Mouse (Mus musculus) kidney, adult 2 months (tissue): ENCODE measurements around the gene Galnt6. TPM values are rescaled to one million over a fixed set of nuclear protein-coding genes. Genes with fewer than 3 reads are reported as not detected.

ENCODE experiments used
- DNase-seq: peaks from one replicate; pipeline ENCODE4 v3.0.0; 2021
- H3K27ac ChIP-seq: fragments of 200-500 bp; 2 replicates; pipeline ENCODE4 v1.5.1; 2012; ENCODE audit warnings: low read depth, low read length, control low read depth, inconsistent platforms; ENCODE audit not compliant: insufficient read depth
- H3K27me3 ChIP-seq: fragments of 200-500 bp; replicated peaks from 2 replicates; pipeline ENCODE4 v1.6.1; 2012; ENCODE audit warnings: mild to moderate bottlenecking, moderate library complexity, low read length, inconsistent platforms; ENCODE audit not compliant: control insufficient read depth, insufficient read depth
- H3K36me3 ChIP-seq: fragments of 200-500 bp; 2 replicates; pipeline ENCODE4 v1.6.1; 2012; ENCODE audit warnings: mild to moderate bottlenecking, moderate library complexity, low read length, inconsistent platforms; ENCODE audit not compliant: control insufficient read depth, insufficient read depth
- H3K4me1 ChIP-seq: fragments of 200-500 bp; 2 replicates; pipeline ENCODE4 v1.6.1; 2011; ENCODE audit warnings: low read length; ENCODE audit not compliant: control insufficient read depth, insufficient read depth
- H3K4me3 ChIP-seq: fragments of 200-500 bp; 2 replicates; pipeline ENCODE4 v1.5.1; 2011; ENCODE audit warnings: mild to moderate bottlenecking, low read depth, low read length, control low read depth; ENCODE audit not compliant: insufficient read depth
- CTCF ChIP-seq: fragments of 200-500 bp; conservative IDR thresholded peaks from 2 replicates; pipeline ENCODE4 v1.5.1; 2011; ENCODE audit warnings: low read depth, mild to moderate bottlenecking, control low read depth, low read length, moderate library complexity, mixed read lengths; ENCODE audit not compliant: insufficient read depth, insufficient read length
- POLR2A ChIP-seq: fragments of 200-500 bp; IDR thresholded peaks from one replicate; pipeline ENCODE4 v1.6.1; 2011; ENCODE audit warnings: low read depth, low read length, control low read depth
- WGBS: fragments of 180-500 bp; shearing (Covaris S2); methylation state at CpG from one replicate; pipeline ENCODE4 v1.1.7; 2018; 5-methylcytosine and 5-hydroxymethylcytosine counted together
- polyA plus RNA-seq: library from polyadenylated mRNA; depleted of rRNA; stranded (reverse); fragments of >200 nt; gene quantifications from 2 replicates; pipeline ENCODE4 v1.2.3, GENCODE M21; 2012

Gene Galnt6
- polyA plus RNA-seq, 1 experiment = 1.2 TPM

DNA sequence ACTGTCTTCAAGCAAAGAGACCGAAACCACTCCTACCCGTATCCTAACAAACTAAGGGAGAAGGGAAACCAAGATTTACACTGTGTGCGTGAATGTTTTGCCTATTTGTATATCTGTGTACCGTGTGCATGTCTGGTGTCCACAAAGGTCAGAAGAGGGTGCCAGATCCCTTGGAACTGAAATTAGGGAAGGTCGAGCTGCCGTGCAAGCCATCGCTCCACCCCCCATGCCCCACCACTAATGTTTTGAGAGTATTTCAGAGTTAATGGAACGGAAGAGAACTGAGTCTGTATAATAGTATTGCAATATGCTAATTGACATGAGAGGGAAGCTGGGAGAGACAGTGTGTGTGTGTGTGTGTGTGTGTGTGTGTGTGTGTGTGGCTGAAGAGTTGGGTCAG, 51.5 kb downstream of the Galnt6 start:
- Histone ChIP-seq H3K27ac (peak overlapping the region; percentile 88), H3K4me1 (peaks cover 25% of the 10 kb centered on the region; the same call in 1 of the 2 replicates), H3K27me3 (no peaks in the 10 kb centered on the region), H3K4me3 (no peak overlapping the region), H3K36me3 (no peaks in the 10 kb centered on the region)
- TF ChIP-seq POLR2A (no peak), CTCF (no peak)
- no peak for DNase-seq
- 65% methylated on average over 8 of the region's 8 CpGs for WGBS

DNA sequence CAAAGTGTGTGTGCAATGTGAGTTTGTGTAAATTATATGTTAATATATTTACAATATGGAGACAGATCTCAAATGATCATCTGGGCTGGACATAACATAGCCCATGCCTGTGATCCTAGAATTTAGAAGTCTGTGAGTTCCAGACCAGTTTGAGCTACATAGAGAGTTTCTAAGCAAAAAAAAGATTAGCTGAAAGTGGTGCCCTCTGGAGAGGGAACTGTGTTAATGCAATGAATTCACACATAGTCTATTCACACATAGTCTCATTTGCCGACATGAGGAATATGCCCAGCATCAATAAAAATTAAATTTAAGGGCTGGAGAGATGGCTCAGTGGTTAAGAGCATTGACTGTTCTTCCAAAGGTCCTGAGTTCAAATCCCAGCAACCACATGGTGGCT, 52.7 kb downstream of the Galnt6 start:
- Histone ChIP-seq H3K36me3 (no peaks in the 10 kb centered on the region), H3K27ac (no peak overlapping the region), H3K4me1 (peaks cover 21% of the 10 kb centered on the region; the same call in 1 of the 2 replicates), H3K27me3 (no peaks in the 10 kb centered on the region), H3K4me3 (no peak overlapping the region)
- no peak for TF ChIP-seq POLR2A
- no peak for TF ChIP-seq CTCF
- DNase-seq = no peak
- WGBS = 75% methylated on average over 1 of the region's 1 CpGs

DNA sequence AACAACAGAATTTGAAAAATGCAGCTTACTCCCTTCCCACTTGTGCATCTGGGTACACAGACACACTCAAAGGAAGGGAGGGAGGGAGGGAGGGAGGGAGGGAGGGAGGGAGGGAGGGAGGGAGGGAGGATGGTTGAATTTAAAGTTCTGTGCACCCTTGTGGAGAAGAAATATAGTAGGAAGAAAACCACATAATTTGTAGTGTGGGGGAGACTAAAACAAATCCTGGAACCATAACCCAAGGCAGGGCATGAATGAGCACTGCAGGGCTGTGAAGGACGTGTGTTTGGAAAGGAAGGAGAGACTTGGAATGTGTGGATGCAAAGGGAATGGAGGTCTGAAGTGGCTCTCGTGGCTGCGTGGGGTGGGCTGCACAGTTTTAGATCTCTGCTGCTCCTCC, 53.7 kb downstream of the Galnt6 start:
- DNase-seq = no peak
- no peak overlapping the region for H3K4me3 ChIP-seq
- H3K36me3 ChIP-seq = no peaks in the 10 kb centered on the region
- no peak for TF ChIP-seq POLR2A
- no peak for TF ChIP-seq CTCF
- 50% methylated on average over 3 of the region's 3 CpGs for WGBS
- H3K27ac ChIP-seq = no peak overlapping the region
- peaks cover 21% of the 10 kb centered on the region; the same call in 1 of the 2 replicates for H3K4me1 ChIP-seq
- no peaks in the 10 kb centered on the region for H3K27me3 ChIP-seq

DNA sequence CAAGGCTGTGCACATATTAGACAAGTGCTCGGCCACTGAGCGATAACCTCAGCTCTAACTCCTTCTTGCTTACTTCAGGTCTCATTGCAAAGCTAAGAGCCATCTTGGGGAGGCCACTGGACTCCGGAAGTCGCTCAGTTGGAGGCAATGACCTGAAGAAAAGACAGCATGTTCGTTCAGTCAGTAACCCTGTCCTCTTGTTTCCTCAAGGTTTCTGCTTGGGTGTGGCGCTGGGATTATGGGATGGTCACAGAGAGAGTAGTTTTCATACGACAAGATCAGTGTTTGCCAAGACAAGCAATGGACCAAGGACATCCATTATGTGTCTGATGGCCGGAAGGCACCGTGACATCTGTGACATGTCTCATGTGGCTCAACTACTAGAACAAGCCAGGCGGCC, 54.6 kb downstream of the Galnt6 start:
- TF ChIP-seq POLR2A (no peak), CTCF (no peak)
- Histone ChIP-seq H3K4me3 (no peak overlapping the region), H3K4me1 (peaks cover 12% of the 10 kb centered on the region; the same call in 1 of the 2 replicates), H3K36me3 (no peaks in the 10 kb centered on the region), H3K27me3 (no peaks in the 10 kb centered on the region), H3K27ac (no peak overlapping the region)
- 69% methylated on average over 10 of the region's 10 CpGs for WGBS
- no peak for DNase-seq

DNA sequence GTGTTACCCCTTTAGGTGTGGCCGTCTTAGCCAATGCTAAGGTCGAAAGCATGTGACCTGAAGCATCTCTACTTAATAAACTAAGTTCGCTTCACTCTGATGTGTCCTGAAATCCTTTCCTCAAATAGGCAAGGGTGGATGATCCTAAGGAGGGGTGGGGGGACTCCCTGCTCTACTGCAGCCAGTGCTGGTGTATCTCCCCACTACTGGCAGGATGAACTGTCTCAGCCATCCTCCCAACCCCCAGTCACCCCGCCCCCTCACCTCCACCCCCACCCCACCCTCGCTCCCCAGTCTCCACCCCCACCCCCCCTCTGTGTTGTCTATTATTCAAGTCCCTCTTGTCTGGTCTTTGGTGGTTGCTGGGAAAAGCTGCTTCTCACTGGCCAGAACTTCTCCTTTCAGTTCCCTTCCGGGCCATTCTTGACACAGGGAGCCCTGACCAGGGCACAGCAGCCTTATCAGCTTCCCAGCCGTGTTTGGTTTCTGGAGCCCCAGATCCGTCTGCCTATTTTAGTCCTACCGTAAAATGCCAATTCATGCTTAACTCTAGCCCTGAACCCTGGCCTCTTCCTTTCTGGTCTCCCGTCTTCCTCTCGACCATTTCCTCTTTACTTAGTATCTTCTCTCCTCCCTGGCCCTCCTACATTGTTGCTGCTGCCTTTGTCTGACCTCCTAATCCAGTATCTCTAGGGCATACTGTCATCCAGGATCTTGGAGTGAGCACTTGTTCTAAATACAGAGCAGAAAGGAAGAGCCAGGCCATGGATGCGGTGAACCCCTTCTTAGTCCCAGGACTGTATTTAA, 55.4 kb downstream of the Galnt6 start:
- no peak for TF ChIP-seq CTCF
- H3K36me3 ChIP-seq = no peaks in the 10 kb centered on the region
- no peak for DNase-seq
- H3K27ac ChIP-seq = no peak overlapping the region
- no peak overlapping the region for H3K4me3 ChIP-seq
- 58% methylated on average over 12 of the region's 12 CpGs for WGBS
- no peaks in the 10 kb centered on the region for H3K27me3 ChIP-seq
- peaks cover 8% of the 10 kb centered on the region; the same call in 1 of the 2 replicates for H3K4me1 ChIP-seq

DNA sequence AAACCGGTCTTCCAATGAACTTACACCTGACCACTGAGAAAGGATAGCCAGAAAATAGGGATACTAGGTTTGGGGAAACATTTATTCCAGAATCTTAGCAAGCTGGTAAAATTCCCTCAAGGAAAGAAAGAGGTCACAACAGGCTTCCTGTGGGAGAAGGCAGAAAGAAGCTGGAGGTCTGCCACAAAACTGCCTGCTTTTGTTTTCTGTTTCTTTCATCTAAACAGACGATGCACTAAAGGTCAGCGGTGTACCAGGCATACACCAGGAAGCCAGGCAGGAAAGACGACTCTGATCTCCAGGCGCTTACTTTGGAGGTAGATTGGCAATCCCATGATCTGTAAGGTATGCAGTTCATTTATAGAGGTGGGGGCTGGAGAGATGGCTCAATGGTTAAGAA, 58.3 kb downstream of the Galnt6 start:
- Histone ChIP-seq H3K36me3 (no peaks in the 10 kb centered on the region), H3K4me1 (no peaks in the 10 kb centered on the region; the same call in 1 of the 2 replicates), H3K4me3 (no peak overlapping the region), H3K27ac (no peak overlapping the region), H3K27me3 (no peaks in the 10 kb centered on the region)
- TF ChIP-seq CTCF (no peak), POLR2A (no peak)
- 65% methylated on average over 5 of the region's 5 CpGs for WGBS
- peak; percentile 35 for DNase-seq

DNA sequence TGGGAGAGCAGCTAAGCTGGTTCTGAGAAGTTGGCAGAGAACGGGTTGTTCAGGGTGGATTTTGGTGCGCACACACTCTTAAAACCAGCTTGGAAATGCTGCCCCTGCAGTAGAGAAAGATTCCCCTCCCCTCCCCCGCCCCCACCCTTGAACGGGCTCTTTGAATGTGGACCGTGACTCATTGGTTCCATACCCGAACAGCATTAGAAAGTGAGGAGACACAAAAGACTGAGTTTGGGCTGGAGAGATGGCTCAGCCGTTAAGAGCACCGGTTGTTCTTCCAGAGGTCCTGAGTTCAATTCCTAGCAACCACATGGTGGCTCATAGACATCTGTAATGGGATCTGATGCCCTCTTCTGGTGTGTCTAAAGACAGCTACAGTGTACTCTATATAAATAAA, 59.2 kb downstream of the Galnt6 start:
- no peak overlapping the region for H3K4me3 ChIP-seq
- WGBS = 84% methylated on average over 8 of the region's 8 CpGs
- no peak overlapping the region for H3K27ac ChIP-seq
- DNase-seq = no peak
- no peaks in the 10 kb centered on the region for H3K27me3 ChIP-seq
- no peaks in the 10 kb centered on the region for H3K36me3 ChIP-seq
- no peaks in the 10 kb centered on the region; the same call in 1 of the 2 replicates for H3K4me1 ChIP-seq
- TF ChIP-seq CTCF (no peak), POLR2A (no peak)
